11 mouse cellular contexts compared by ENCODE assay signal in genomic region chr7:135464689-135465259, GRCm38 (mm10). TPM values are rescaled to one million over a fixed set of nuclear protein-coding genes. Genes with fewer than 3 reads are reported as not detected.
DNase-seq lines count a peak whose midpoint lies in the region; ATAC-seq lines count a peak whose summit lies in the region.
"Had no signal": no experiment of that assay in that cellular context is flagged by ENCODE, and none has a peak within 500 bp of the region (broad histone marks: within the 10 kb centered on the region; RNA-seq: fewer than 3 reads in every experiment).

No protein-coding gene starts in this region.

- H3K27ac ChIP-seq in forebrain, embryonic 10.5 days: peak overlapping the region; percentile 81

- peak overlapping the region; percentile 40 for H3K4me3 ChIP-seq in forebrain, embryonic 10.5 days
- H3K4me3 ChIP-seq: myocyte had no signal

- no peaks in the 10 kb centered on the region for H3K9me3 ChIP-seq in forebrain, embryonic 10.5 days

- H3K27me3 ChIP-seq in forebrain, embryonic 10.5 days (ENCODE audit: poor library complexity, severe bottlenecking): peaks cover 24% of the 10 kb centered on the region

- peak; percentile 48 to 57 for DNase-seq in adrenal gland, adult 18-20 months (ENCODE audit: low spot score in 2 of 2)
- DNase-seq in adrenal gland, postnatal 4 days (ENCODE audit: low spot score in 2 of 2): no peak
- DNase-seq in urinary bladder, postnatal 14 days (ENCODE audit: low spot score): peak; percentile 20
- DNase-seq in urinary bladder, postnatal 10 days (ENCODE audit: low spot score): no peak
- DNase-seq in forebrain, embryonic 10.5 days (ENCODE audit: extremely low spot score, low spot score): peak; percentile 70
- DNase-seq in kidney, postnatal 36 days: peak; percentile 31 to 79
- DNase-seq in right cerebral cortex, postnatal 25 days: peak; percentile 56

- H3K36me3 ChIP-seq in forebrain, embryonic 10.5 days (replicated peaks): no peaks in the 10 kb centered on the region

- peak; percentile 76 for ATAC-seq in megakaryocyte-erythroid progenitor cell, adult 5-6 weeks (replicated peaks; ENCODE audit: low FRiP score, low TSS enrichment, poor library complexity, severe bottlenecking)

- H3K4me1 ChIP-seq in forebrain, embryonic 10.5 days: peaks cover 37% of the 10 kb centered on the region

- 49% methylated on average over 3 of the region's 3 CpGs for WGBS in forebrain, embryonic 10.5 days

RNA-seq across cellular contexts. Expression of gene Foxi2, which starts 54.7 kb away (rescaled TPM):
- not detected for total RNA-seq in adrenal gland, adult 18-20 months (2021)
- total RNA-seq in adrenal gland, postnatal 4 days (2021): not detected
- 3.4 and 3.6 TPM in 2 replicates for polyA plus RNA-seq in forebrain, embryonic 10.5 days (2016; fragmentation: Nextera tagmentation; extraction: Ambion mirVana)
- total RNA-seq in megakaryocyte-erythroid progenitor cell, adult 5-6 weeks (2014; fragmentation: Nextera tagmentation): not detected in 2 replicates
- total RNA-seq in megakaryocyte-erythroid progenitor cell, adult 5-6 weeks (2017): not detected in 2 replicates
- polyA plus RNA-seq: C2C12; gonadal fat pad, adult 2 months; myocyte had no signal

Comparison
In these comparisons a context has a peak if more than half of its experiments do, and no peak if none do; other contexts are left out.
1. DNase-seq: peak in adrenal gland, adult 18-20 months (2 of 2), urinary bladder, postnatal 14 days (single experiment), forebrain, embryonic 10.5 days (single experiment), kidney, postnatal 36 days (2 of 2) and right cerebral cortex, postnatal 25 days (single experiment); none in adrenal gland, postnatal 4 days (0 of 2) and urinary bladder, postnatal 10 days (single experiment).